Mouse (Mus musculus) midbrain, embryonic 10.5 days (tissue): ENCODE results near the gene Brat1. TPM values are rescaled to one million over a fixed set of nuclear protein-coding genes. Genes with fewer than 3 reads are reported as not detected.
"Not testable (repeated sequence)": the region's sequence is repeated elsewhere in the genome, so short reads cannot be mapped to it uniquely, and the experiment has no call there.

Source experiments
- DNase-seq: peaks from one replicate; pipeline ENCODE4 v3.0.0-alpha.2; 2017; ENCODE audit warnings: low spot score
- H3K27ac ChIP-seq: fragments of 300-500 bp; sonication (generic); replicated peaks from 2 replicates; pipeline ENCODE4 v1.5.1; 2016; ENCODE audit warnings: mild to moderate bottlenecking
- H3K27me3 ChIP-seq: fragments of 300-500 bp; sonication (generic); 2 replicates; pipeline ENCODE4 v1.6.1; 2016; ENCODE audit warnings: low read depth, mild to moderate bottlenecking; ENCODE audit not compliant: poor library complexity, severe bottlenecking
- H3K36me3 ChIP-seq: fragments of 300-500 bp; sonication (generic); 2 replicates; pipeline ENCODE4 v1.6.1; 2016; ENCODE audit warnings: mild to moderate bottlenecking, moderate library complexity
- H3K4me1 ChIP-seq: fragments of 300-500 bp; sonication (generic); 2 replicates; pipeline ENCODE4 v1.6.1; 2016
- H3K4me3 ChIP-seq: fragments of 300-500 bp; sonication (generic); 2 replicates; pipeline ENCODE4 v1.5.1; 2016; ENCODE audit warnings: mild to moderate bottlenecking, moderate library complexity
- H3K9me3 ChIP-seq: fragments of 300-500 bp; sonication (generic); replicated peaks from 2 replicates; pipeline ENCODE4 v1.6.1; 2016; ENCODE audit warnings: mild to moderate bottlenecking
- WGBS: fragments of 180-500 bp; shearing (Covaris S2); methylation state at CpG from one replicate; pipeline ENCODE4 v1.1.7; 2016; 5-methylcytosine and 5-hydroxymethylcytosine counted together
- polyA plus RNA-seq: library from polyadenylated mRNA; unstranded; fragments of >200 nt; fragmentation: Nextera tagmentation; extraction: Ambion mirVana; gene quantifications from 2 replicates; pipeline ENCODE4 v1.2.1, GENCODE M21; 2016

Gene Brat1
- polyA plus RNA-seq, result 22.3 and 24.8 TPM in 2 replicates

- no peaks in the 10 kb centered on the region for H3K27me3 ChIP-seq
- peaks cover 25% of the 10 kb centered on the region for H3K36me3 ChIP-seq
- H3K4me1 ChIP-seq, result peaks cover 52% of the 10 kb centered on the region
- peak; percentile 100 for DNase-seq
- H3K9me3 ChIP-seq, result no peaks in the 10 kb centered on the region
- under 1% methylated on average over 69 of the region's 69 CpGs for WGBS
- H3K27ac ChIP-seq, result peak within 1 kb of the TSS; percentile 97
- peak within 1 kb of the TSS; percentile 75 for H3K4me3 ChIP-seq
Measured at GRCm38 (mm10) chr5:140704378-140705251, at the start of gene Brat1. Gene Brat1, plus strand, starts transcription at chr5:140705011.

DNA sequence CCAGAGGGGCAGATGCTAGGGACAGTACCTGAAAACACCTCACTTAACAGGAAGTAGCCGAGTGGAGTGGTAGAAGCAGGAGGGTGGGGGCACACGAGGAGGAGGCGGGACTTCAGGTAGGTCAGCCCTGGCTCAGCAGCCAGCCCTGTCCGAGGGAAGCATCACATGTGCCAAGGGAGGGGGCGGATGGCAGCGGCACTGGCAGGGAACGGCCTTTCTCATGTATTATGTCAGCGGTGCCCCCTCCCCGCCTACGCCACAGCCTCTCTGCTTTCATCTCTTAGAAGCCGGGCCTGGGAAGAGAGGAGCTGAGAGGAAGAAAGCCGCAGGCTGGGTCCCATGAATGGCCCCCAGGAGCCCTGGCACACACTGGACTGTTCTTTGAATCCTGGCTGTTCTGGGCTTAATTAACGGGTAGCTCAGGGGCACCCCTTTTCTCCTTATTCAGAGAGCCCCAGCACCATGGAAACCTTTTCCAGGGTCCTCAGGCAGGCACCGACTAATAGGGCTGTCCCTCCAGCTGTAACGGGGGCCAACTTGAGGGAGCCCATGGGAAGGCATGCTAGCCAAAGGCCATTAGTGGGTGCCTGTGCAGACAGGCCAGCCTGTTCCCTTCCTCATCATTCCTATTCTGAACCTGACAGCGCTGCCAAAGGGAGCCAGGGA is 45.1 kb upstream of the Brat1 start:
- no peak for DNase-seq
- H3K36me3 ChIP-seq, result 0 out of 2 replicates have a peak, but pooled peaks cover 3% of the 10 kb centered on the region
- H3K27ac ChIP-seq, result 0 out of 2 replicates have a peak overlapping the region, but pooled peaks have one; percentile 20
- WGBS, result 39% methylated on average over 16 of the region's 16 CpGs
- peak overlapping the region; percentile 14; the same call in 1 of the 2 replicates for H3K4me3 ChIP-seq
- H3K9me3 ChIP-seq, result no peaks in the 10 kb centered on the region
- peaks cover 15% of the 10 kb centered on the region for H3K4me1 ChIP-seq
- H3K27me3 ChIP-seq, result no peaks in the 10 kb centered on the region

GRCm38 (mm10) chr5:140660398-140660797 is 44.4 kb upstream of the Brat1 start:
- Histone ChIP-seq H3K9me3 (no peaks in the 10 kb centered on the region), H3K4me3 (no peak overlapping the region), H3K4me1 (peaks cover 15% of the 10 kb centered on the region), H3K36me3 (0 out of 2 replicates have a peak, but pooled peaks cover 5% of the 10 kb centered on the region), H3K27me3 (no peaks in the 10 kb centered on the region), H3K27ac (no peak overlapping the region)
- no peak for DNase-seq
- 95% methylated on average over 1 of the region's 1 CpGs for WGBS

DNA sequence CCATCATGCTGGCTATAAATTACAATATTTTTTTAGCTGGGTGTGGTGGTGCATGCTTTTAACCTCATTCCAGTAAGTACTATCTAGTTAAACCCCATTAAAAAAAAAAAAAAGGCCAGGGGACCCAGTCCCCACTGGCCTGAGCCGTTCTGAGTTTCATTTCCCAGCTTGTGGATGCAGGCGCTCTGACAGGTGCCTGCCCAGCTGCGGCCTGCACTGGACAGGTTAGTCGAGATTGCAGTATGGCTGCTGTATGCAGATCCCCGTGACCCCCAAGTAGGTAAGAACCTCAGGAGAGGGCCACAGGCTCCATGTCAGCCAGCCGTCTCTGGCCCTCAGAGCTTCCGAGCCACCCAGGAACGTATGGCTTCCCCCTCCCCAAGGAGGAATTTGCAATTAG is 43.4 kb upstream of the Brat1 start:
- Histone ChIP-seq H3K9me3 (no peaks in the 10 kb centered on the region), H3K36me3 (peaks cover 13% of the 10 kb centered on the region), H3K27ac (no peak overlapping the region), H3K27me3 (no peaks in the 10 kb centered on the region), H3K4me1 (peaks cover 15% of the 10 kb centered on the region), H3K4me3 (no peak overlapping the region)
- 84% methylated on average over 8 of the region's 8 CpGs for WGBS
- DNase-seq, result no peak

DNA sequence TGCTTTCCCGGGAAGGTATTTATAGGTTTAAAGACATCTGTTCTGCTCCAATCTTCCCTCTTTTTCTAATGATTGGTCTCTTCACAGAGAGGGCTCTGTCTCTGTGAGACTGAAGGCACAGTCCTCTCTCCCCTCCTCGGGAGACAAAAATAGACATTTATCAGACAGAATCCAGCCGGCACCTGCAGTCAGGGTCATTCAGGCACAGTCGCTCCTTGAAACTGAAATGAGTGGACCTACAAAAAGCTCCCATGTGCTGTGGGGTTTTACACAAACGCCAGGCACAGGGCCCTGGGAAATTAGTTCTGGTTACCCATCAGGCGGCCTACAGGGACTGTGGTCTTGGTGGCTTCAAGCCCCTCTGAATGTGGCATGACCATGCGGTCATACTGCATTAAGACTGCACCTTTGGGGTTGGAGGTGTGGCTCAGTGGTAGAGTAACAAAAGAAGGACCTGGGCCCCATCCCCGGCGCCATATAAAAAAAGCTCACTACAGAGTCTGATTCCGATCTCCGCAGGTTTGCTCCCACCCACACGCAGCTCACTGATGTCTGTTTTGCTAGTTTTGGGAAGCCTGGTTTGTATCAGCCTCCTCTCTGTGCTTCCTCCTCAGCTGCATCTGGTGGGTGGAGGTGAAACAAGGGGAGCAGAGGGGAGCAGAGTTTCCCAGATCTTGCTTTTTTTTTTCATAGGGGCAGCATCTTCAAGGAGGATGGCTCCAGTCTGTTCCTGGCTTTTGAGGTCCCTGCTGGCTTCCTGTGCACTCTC is 42.8 kb upstream of the Brat1 start:
- H3K9me3 ChIP-seq, result no peaks in the 10 kb centered on the region
- H3K27me3 ChIP-seq, result no peaks in the 10 kb centered on the region
- 81% methylated on average over 12 of the region's 12 CpGs for WGBS
- DNase-seq, result no peak
- no peak overlapping the region for H3K27ac ChIP-seq
- H3K4me3 ChIP-seq, result no peak overlapping the region
- H3K36me3 ChIP-seq, result peaks cover 13% of the 10 kb centered on the region
- peaks cover 15% of the 10 kb centered on the region for H3K4me1 ChIP-seq

DNA sequence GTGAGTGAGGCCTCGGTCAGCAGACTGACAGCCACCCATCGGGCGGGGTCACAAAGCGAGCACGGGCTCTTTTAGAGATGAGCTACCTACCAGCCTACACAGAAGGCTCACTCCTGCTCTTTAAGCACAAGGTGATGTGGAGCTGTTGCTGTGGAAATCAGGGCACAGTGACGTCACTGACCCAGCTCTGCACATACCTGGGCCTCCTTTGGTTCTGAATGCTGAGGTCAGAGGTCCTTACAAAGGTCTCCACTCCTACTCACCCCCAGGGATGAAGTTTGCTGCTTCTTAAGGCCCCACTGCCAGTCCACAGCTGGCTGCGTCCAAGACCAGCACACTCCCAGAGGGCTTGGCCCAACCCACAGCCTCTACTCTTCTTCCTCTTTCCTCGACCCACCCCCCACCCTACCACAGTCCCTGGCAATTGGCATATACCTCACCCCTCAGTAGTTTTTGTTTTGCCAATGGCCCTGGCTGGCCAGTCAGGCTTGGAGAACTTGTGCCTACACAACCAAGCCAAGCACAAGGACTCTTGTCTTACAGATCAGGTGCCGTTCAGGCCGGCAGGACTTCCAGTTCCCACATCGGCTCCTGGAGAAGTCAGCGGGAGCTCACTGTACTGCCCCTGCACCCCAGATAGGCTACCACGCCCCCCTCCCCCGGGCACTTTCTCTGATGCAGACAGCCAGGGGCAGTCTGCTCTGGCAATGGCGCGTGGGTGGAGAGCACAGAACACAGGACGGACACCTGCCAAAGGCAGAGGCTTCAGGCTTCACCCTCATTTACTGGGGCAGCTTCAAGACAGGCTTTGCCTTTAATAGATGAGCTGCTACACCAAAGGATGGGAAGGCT is 41.8 kb upstream of the Brat1 start:
- Histone ChIP-seq H3K27ac (no peak overlapping the region), H3K27me3 (no peaks in the 10 kb centered on the region), H3K9me3 (no peaks in the 10 kb centered on the region), H3K36me3 (peaks cover 18% of the 10 kb centered on the region), H3K4me3 (no peak overlapping the region), H3K4me1 (peaks cover 15% of the 10 kb centered on the region)
- WGBS, result 76% methylated on average over 17 of the region's 17 CpGs
- DNase-seq, result no peak

DNA sequence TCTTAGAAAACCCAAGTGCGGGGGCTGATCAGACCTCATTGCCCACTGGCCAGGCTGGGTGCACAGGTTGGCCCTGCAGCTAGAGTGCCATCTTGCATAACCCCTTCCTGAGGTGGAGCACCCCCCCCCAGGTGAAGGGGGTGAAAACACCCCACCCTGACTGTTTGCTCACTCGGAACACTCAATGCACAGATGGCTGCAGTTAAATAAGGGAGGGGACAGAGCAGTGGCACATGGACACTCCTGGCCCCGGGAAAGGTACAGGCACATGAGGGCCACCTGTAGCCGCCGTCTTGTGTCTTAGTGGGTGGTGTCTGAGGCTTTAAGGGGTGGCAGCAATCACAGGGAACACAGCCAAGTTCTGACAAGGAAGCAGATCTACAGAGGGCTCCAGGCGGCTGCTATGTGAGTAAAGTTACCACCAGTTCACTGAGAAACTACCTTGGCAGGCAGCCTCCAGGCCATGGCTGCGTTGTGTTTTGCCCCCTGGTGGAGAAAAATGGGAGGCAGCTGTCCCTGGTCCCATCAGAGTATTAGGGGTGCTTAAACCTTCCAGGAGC is 41.1 kb upstream of the Brat1 start:
- Histone ChIP-seq H3K27ac (no peak overlapping the region), H3K4me3 (no peak overlapping the region), H3K36me3 (peaks cover 25% of the 10 kb centered on the region), H3K27me3 (no peaks in the 10 kb centered on the region), H3K9me3 (0 out of 2 replicates have a peak, but pooled peaks cover 2% of the 10 kb centered on the region), H3K4me1 (peaks cover 15% of the 10 kb centered on the region)
- peak; percentile 48 for DNase-seq
- WGBS, result 66% methylated on average over 7 of the region's 7 CpGs

DNA sequence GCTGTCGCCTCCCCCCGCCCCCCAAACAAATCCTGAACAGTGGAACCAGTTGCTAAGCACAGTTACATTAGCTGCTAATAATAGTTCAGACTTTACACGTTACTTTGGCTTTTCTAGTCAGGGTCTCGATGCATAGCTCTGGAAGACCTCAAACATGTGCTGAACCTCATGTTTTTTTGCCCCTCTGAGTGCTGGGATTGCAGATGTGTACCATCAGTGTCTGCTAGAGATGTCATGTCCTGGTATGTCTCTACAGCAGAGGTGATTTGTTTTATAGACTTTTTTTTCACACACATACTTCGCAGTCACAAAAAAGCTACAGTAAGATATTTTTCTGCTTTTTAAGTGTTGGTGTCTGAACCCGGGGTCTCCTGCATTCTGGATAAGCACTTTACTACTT is 32.7 kb upstream of the Brat1 start:
- 92% methylated on average over 6 of the region's 6 CpGs for WGBS
- Histone ChIP-seq H3K27me3 (no peaks in the 10 kb centered on the region), H3K27ac (no peak overlapping the region), H3K9me3 (0 out of 2 replicates have a peak, but pooled peaks cover 6% of the 10 kb centered on the region), H3K4me3 (no peak overlapping the region), H3K4me1 (no peaks in the 10 kb centered on the region), H3K36me3 (peaks cover 90% of the 10 kb centered on the region)
- DNase-seq, result no peak

- not testable (repeated sequence) for H3K27ac ChIP-seq, H3K27me3 ChIP-seq, H3K4me1 ChIP-seq, DNase-seq, H3K9me3 ChIP-seq, H3K4me3 ChIP-seq
- WGBS, result 89% methylated on average over 6 of the region's 6 CpGs
- peaks cover 93% of the 10 kb centered on the region for H3K36me3 ChIP-seq
Measured at GRCm38 (mm10) chr5:140672603-140673002, 32.2 kb upstream of the Brat1 start.

DNA sequence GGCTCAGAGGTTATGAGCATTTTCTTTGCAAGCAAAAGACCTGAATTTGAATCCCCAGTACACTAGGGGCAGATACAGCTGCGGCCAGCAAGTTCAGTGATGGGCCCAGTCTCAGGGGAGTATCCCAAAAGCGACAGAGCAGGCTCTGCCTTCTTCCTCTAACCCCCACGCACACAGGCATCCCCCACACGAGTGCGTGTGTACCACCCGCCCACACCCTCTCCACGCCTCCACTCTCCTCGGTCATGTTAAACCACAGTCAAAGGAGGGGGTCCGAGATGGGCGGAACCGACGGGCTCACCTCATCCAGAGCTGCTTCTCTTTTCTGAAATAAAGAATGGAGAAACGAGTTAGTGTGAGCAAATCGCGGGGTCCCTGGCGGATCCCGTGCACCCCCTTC is 30.8 kb upstream of the Brat1 start:
- WGBS, result 91% methylated on average over 17 of the region's 17 CpGs
- Histone ChIP-seq H3K4me3 (no peak overlapping the region), H3K36me3 (peaks cover 93% of the 10 kb centered on the region), H3K27ac (no peak overlapping the region), H3K27me3 (no peaks in the 10 kb centered on the region), H3K9me3 (0 out of 2 replicates have a peak, but pooled peaks cover under 1% of the 10 kb centered on the region), H3K4me1 (no peaks in the 10 kb centered on the region)
- no peak for DNase-seq

DNA sequence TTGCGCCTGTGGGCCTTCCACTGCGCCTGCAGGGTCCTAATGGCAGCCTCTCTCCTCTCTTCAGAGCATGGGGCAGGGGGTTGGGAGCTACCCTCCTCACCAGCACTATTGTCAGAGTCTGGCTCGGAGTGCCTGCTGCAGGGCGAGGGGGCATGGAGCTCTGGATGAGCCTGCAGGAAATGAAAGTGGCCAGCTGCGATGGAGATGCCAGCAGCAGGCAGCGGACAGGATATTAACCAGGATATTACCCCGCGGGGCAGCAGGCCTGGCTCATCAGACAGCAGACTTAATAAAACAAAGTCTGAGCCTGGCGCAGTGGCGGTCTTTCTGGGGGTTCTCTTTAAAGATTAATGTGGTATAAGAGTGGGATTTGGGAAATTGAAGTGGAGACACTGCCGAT is 29.7 kb upstream of the Brat1 start:
- Histone ChIP-seq H3K27ac (0 out of 2 replicates have a peak overlapping the region, but pooled peaks have one; percentile 13), H3K36me3 (peaks cover 93% of the 10 kb centered on the region), H3K9me3 (no peaks in the 10 kb centered on the region), H3K4me1 (no peaks in the 10 kb centered on the region), H3K27me3 (no peaks in the 10 kb centered on the region), H3K4me3 (no peak overlapping the region)
- no peak for DNase-seq
- WGBS, result 94% methylated on average over 11 of the region's 11 CpGs
